Mouse (Mus musculus) C2C12 (cell line): ENCODE results near the gene Ttc37. TPM values are rescaled to one million over a fixed set of nuclear protein-coding genes. Genes with fewer than 3 reads are reported as not detected.

Experiments
- H3K27me3 ChIP-seq: one replicate; pipeline ENCODE4 v1.6.1; 2011; ENCODE audit not compliant: control insufficient read depth, insufficient read depth, insufficient read length
- H3K36me3 ChIP-seq: one replicate; pipeline ENCODE4 v1.6.1; 2011; ENCODE audit not compliant: control insufficient read depth, insufficient read depth
- H3K4me3 ChIP-seq: one replicate; pipeline ENCODE4 v1.5.1; 2011; ENCODE audit warnings: mild to moderate bottlenecking, control low read depth; ENCODE audit not compliant: poor library complexity, insufficient read depth, severe bottlenecking
- H3K79me2 ChIP-seq: one replicate; pipeline ENCODE4 v1.6.1; 2011; ENCODE audit not compliant: control insufficient read depth, insufficient read depth
- H3K79me3 ChIP-seq: one replicate; pipeline ENCODE4 v1.6.1; 2011; ENCODE audit warnings: low read depth, control low read depth
- H3ac ChIP-seq: one replicate; pipeline ENCODE3; 2011; ENCODE audit warnings: low read depth; ENCODE audit not compliant: control insufficient read depth, insufficient read length
- CEBPB ChIP-seq: IDR thresholded peaks from one replicate; pipeline ENCODE4 v1.6.1; 2011; ENCODE audit warnings: low read depth, mild to moderate bottlenecking, control low read depth, moderate library complexity
- CTCF ChIP-seq: IDR thresholded peaks from one replicate; pipeline ENCODE4 v1.5.1; 2011; ENCODE audit not compliant: control insufficient read depth, insufficient read depth, insufficient read length
- FOSL1 ChIP-seq: IDR thresholded peaks from one replicate; pipeline ENCODE4 v1.8.0; 2011; ENCODE audit warnings: mild to moderate bottlenecking, low read length; ENCODE audit not compliant: poor library complexity, insufficient read depth, severe bottlenecking
- MAX ChIP-seq: IDR thresholded peaks from one replicate; pipeline ENCODE4 v1.6.1; 2011; ENCODE audit warnings: mild to moderate bottlenecking, control low read depth
- MYOD1 ChIP-seq: IDR thresholded peaks from one replicate; pipeline ENCODE4 v1.6.1; 2011; ENCODE audit warnings: low read depth; ENCODE audit not compliant: control insufficient read depth, insufficient read length
- MYOG ChIP-seq: IDR thresholded peaks from one replicate; pipeline ENCODE4 v1.6.1; 2011; ENCODE audit not compliant: control insufficient read depth, insufficient read length; ENCODE audit errors: extremely low read depth
- USF1 ChIP-seq: IDR thresholded peaks from one replicate; pipeline ENCODE4 v1.6.1; 2011; ENCODE audit warnings: low read depth, mild to moderate bottlenecking, control low read depth, moderate library complexity
- polyA plus RNA-seq: library from polyadenylated mRNA; unstranded; fragments of >200 nt; fragmentation: generic; extraction: Trizol; gene quantifications from one replicate; pipeline ENCODE4 v1.2.1, GENCODE M21; 2012; ENCODE audit warnings: missing spikeins

Ttc37 gene
- polyA plus RNA-seq, 1 experiment = 4.3 TPM

DNA sequence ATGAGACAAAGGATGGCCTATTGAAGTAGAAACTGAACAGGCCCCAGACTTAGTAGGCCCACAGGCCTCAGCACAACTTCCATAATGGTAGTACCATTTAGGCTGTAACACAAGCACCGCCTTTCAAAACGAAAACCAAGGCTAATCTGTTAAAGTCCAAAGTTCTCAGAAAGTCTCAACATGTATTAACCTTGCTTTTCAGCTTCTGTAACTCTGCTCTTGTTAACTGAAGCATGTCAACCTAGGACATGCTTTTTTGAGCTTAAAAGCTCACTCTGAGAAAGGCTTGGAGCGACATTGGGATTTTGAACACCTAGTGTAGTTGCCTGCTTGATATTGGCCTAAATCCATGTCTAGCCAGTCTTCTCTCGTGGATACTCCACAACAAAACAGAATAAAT lies 38.9 kb upstream of the Ttc37 start:
- H3K79me3 ChIP-seq = no peaks in the 10 kb centered on the region
- TF ChIP-seq FOSL1 = no peak
- TF ChIP-seq MAX = no peak
- no peak for TF ChIP-seq CEBPB
- no peak for TF ChIP-seq USF1
- no peak for TF ChIP-seq CTCF
- TF ChIP-seq MYOD1 = no peak
- H3ac ChIP-seq = no peak overlapping the region
- no peak overlapping the region for H3K4me3 ChIP-seq
- H3K79me2 ChIP-seq = no peaks in the 10 kb centered on the region
- H3K36me3 ChIP-seq = no peaks in the 10 kb centered on the region
- peaks cover 6% of the 10 kb centered on the region for H3K27me3 ChIP-seq

DNA sequence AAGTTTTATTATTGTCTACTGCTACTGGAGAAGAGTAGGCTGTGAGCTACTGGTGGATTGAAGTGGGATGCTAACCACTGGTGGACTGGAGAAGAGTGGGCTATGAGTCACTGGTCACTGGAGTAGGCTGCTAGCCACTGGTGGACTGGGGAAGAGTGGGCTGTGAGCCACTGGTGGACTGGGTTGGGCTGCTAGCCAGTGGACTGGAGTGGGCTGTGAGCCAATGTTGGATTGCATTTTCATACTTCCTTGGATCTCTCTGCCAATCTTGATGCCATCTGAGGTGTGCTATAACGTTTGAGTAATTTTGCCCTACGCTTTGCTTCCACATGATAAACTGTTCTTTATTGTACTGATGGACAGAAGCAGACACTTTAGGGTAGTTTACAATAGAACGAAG lies 36.4 kb upstream of the Ttc37 start:
- no peak for TF ChIP-seq MAX
- TF ChIP-seq CTCF = no peak
- no peak for TF ChIP-seq CEBPB
- no peak for TF ChIP-seq USF1
- TF ChIP-seq MYOG = no peak
- Histone ChIP-seq H3K4me3 (no peak overlapping the region), H3K36me3 (peaks cover 7% of the 10 kb centered on the region), H3K79me2 (no peaks in the 10 kb centered on the region), H3K27me3 (no peaks in the 10 kb centered on the region), H3ac (no peak overlapping the region), H3K79me3 (no peaks in the 10 kb centered on the region)

DNA sequence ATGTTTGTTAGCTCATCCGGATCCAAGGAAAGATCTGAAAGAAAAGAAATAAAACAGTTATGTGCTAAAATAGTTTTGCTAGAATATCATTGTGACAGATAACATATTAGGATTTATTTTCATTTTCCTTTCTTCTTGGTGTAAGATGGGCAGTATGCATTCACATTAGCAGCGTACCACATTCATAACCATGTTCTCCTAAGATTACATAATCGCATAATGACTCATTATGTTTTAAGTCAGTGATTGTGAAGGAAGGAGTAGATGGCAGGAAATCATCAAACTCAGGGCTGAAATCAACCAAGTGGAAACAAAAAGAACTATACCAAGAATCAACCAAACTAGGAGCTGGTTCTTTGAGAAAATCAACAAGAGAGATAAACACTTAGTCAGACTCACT lies 36.0 kb upstream of the Ttc37 start:
- H3K79me3 ChIP-seq = no peaks in the 10 kb centered on the region
- H3K4me3 ChIP-seq = no peak overlapping the region
- H3ac ChIP-seq = no peak overlapping the region
- no peaks in the 10 kb centered on the region for H3K27me3 ChIP-seq
- H3K79me2 ChIP-seq = no peaks in the 10 kb centered on the region
- H3K36me3 ChIP-seq = peaks cover 7% of the 10 kb centered on the region
- no peak for TF ChIP-seq MYOD1
- TF ChIP-seq CTCF = no peak
- TF ChIP-seq USF1 = no peak
- no peak for TF ChIP-seq CEBPB
- no peak for TF ChIP-seq MAX
- no peak for TF ChIP-seq MYOG
- TF ChIP-seq FOSL1 = no peak

DNA sequence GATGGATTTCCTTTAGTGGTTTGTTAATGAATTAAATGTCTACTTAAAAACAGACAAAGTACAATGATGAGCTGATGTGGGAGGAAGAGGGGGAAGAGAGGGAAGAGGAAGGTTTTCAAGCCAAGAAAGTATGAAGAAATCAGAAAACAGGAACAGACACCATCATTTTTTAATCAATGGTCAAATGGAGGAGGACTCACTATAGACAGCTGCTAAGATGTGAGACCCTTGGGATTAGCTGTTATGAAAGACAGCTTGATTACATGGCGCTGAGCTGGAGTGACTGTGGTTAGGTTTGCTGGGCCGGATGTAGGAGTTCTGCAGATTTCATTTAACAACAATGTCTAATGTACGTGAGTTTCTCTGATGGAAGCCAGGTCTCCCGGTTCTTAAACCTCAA lies 35.0 kb upstream of the Ttc37 start:
- Histone ChIP-seq H3K79me3 (no peaks in the 10 kb centered on the region), H3K27me3 (no peaks in the 10 kb centered on the region), H3K79me2 (no peaks in the 10 kb centered on the region), H3K36me3 (peaks cover 7% of the 10 kb centered on the region), H3K4me3 (no peak overlapping the region), H3ac (no peak overlapping the region)
- TF ChIP-seq MAX (no peak), MYOG (no peak), FOSL1 (no peak)

DNA sequence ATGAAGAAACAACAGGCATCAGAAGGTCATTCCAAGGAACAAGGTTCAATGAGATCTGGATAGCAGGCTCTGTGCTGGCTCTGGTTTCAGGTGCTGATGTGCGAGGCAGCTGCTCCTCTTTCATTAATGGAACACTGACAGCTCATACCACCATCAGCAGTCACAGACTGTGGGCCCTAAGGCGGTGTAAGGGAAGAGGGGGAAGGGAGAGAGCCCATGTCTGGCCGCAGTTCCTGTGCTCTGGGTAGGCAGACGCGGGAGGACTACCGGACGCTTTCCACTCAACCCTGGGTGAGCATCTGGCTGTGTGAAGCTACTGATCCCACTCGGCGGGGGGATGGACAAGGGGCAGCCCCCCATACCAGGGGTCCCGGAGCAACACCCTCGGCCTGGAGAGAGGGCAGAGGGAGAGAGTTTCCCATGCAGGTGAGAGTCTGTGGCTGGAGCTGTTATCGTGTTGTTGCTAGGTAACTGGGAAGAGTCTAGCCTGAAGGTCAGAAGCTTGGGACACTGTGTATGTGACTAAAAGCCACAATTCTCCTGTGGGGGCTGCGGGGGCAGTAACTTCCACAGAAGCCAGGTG lies 34.1 kb upstream of the Ttc37 start:
- no peaks in the 10 kb centered on the region for H3K79me2 ChIP-seq
- no peaks in the 10 kb centered on the region for H3K27me3 ChIP-seq
- H3K36me3 ChIP-seq = peaks cover 7% of the 10 kb centered on the region
- H3ac ChIP-seq = no peak overlapping the region
- H3K79me3 ChIP-seq = no peaks in the 10 kb centered on the region
- H3K4me3 ChIP-seq = no peak overlapping the region
- TF ChIP-seq CTCF = no peak
- TF ChIP-seq USF1 = no peak
- TF ChIP-seq FOSL1 = no peak
- TF ChIP-seq MAX = no peak
- TF ChIP-seq MYOD1 = no peak
- no peak for TF ChIP-seq MYOG
- TF ChIP-seq CEBPB = no peak

DNA sequence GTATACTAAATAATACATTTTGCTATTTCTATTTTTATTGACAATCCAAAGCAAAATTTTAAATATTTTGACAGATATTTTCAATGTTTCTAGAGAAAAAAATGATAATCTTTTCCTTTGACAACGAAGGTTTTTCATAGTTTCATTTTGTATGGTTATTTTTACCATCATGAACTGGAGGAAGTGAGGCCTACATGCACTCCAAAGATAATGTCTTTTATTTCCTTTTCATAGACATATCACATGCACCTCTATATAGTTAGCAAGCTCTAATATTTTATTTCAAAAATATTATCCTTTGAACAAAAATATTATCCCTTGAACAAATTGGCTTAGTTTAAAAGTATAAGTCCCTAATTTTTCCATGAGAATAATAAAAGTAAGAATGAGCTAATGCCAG lies 24.2 kb upstream of the Ttc37 start:
- Histone ChIP-seq H3K79me2 (no peaks in the 10 kb centered on the region), H3K36me3 (no peaks in the 10 kb centered on the region), H3ac (no peak overlapping the region), H3K4me3 (no peak overlapping the region), H3K79me3 (no peaks in the 10 kb centered on the region), H3K27me3 (no peaks in the 10 kb centered on the region)
- TF ChIP-seq CEBPB (no peak), CTCF (no peak), FOSL1 (no peak), USF1 (no peak), MAX (no peak), MYOG (no peak)

DNA sequence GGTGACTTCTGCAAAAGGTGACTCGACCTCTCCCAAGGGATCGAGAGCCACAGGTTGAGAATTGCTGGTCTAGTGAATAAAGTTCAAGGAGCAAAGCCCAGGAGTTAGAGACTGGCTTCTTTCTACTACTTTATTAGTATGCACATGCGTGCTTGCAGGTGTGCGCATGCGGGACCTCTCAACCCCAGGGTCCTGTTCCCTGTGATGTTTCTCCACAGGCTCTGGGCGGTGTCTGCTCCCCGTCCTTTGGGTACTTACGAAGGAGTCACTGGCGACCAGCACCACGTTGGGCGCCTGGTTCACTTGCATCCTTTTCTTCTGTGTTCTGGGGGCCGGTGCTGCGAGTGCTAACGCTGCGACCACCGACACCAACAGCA lies 430 bp upstream of the Ttc37 start:
- peak overlapping the region; percentile 86 for H3K4me3 ChIP-seq
- peak overlapping the region; percentile 67 for H3ac ChIP-seq
- H3K36me3 ChIP-seq = peaks cover 5% of the 10 kb centered on the region
- H3K79me2 ChIP-seq = peaks cover 43% of the 10 kb centered on the region
- no peaks in the 10 kb centered on the region for H3K27me3 ChIP-seq
- TF ChIP-seq CEBPB (no peak), MAX (no peak), USF1 (no peak), MYOG (no peak), CTCF (no peak), MYOD1 (no peak), FOSL1 (no peak)
- peaks cover 18% of the 10 kb centered on the region for H3K79me3 ChIP-seq
